Mouse (Mus musculus): ENCODE results near the gene Nipbl.
A peak's percentile ranks its signal among the peaks of the same experiment; 100 is the strongest.

Nipbl gene

DNA sequence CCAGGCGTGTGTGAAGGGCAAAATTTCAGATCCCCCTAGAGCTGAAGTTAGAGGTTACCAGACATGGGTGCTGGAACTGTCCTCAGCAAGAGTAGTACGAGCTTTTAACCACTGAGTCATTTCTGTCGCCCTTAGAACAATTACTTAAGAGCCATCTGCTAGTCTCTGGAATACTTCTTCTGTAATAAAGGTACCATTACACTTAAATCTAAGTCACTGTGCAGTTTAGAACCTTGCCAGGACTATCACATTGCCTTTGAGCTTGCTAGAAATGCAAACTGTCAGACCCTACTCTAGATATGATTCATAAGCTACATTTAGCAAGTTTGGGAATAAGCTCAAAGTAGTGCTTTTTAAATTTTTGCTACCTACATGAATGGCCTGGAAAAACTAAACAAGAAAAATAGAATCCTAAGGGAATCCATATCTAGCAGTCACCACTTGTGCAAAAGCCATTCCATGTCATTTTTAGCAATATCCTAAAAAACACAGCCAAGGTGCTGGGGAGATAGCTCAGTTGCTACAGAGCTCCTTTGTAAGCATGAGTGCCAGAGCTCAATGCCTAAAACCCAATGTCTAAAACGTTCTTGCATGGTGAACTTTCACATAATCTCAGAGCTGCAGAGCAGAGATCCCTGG is 27.6 kb downstream of the Nipbl start:
- no peak for DNase-seq (ENCODE audit: low spot score in 2 of 2)

DNA sequence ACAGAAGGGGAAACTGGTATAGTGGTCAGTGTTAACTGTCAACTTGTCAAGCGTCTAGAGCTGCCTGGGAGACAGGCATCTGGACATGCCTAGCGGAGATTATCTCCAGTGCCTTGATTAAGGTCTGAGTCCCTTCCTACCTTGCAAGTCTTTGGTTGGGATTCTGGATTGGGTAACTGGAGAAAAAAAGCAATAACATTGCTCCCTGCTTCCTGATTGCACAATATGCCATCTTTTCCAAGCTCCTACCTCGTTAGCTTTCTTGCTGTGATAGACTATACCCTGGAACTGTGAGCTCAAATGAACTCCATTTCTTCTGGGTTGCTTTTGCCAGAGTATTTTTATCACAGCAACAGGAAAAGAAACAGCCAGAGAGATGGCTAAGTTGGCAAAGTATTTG is 30.9 kb downstream of the Nipbl start:
- no peak for DNase-seq (ENCODE audit: low spot score in 2 of 2)

DNA sequence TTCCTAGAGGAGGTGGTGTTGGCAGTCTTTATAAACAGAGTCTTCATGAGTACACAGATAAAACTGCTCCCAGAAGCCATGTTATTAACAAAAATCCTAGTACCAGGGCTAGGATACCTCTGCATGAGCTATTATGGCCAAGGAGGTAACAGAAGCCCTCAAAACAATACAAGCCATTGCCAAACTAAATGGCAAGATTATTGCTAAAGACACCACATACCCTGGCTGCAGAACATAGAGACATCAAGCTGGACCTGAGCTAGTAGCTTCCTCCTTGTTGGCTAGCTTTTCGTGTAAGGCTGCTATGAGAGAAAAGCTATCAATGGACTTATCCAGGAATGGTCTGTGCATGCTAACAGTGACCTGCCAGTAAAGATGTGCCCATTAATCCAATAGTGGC is 32.4 kb downstream of the Nipbl start:
- DNase-seq (ENCODE audit: low spot score in 2 of 2): no peak

DNA sequence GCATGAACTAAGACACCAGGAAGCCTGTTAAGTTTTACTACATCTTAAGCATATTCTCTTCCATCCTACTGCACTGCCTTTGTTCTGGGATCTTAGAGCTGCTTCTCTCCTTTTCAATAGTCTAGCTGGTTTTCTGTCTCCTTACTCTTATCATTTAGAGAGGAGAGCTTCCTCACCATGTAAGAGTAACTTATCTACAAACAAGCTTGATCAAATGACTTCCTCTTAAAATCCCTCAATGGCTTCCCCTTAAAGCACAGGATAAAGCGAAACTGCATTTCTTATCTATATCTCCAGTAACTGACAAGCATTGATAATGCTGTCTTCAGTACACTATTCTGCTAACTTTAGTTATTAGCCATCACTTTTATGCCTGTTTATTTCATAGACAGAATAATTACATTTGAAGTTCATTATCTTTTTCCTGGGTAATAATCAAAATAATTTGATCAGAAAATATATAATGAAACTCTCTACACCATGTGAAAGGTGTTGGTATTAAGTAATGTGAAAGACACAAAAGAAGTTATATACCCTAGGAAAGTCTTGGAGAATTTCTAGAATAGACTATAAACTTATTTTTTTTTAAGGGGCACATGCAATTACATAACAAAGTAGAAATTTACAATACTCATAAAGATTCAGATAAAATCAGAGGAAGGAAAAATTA is 33.0 kb downstream of the Nipbl start:
- no peak for DNase-seq (ENCODE audit: low spot score in 2 of 2)

DNA sequence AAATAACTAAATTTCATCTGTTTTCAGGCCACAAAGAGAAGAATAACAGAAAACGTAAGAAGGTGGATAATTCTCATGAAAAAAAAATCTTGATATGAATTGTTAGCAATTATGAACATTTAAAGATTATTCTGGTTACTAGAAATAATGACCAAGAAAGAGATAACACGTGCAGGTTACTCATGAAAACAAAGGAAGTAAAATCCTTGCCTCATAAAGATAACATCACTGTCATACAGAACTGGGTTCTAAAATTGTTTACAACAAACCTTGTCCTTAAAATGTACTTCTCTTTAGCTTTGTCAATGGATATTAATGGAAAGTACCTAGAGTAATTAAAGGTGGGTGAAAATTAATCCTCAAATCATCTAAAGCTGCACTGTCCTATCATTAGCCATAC is 37.2 kb downstream of the Nipbl start:
- DNase-seq (ENCODE audit: low spot score in 2 of 2): no peak

DNA sequence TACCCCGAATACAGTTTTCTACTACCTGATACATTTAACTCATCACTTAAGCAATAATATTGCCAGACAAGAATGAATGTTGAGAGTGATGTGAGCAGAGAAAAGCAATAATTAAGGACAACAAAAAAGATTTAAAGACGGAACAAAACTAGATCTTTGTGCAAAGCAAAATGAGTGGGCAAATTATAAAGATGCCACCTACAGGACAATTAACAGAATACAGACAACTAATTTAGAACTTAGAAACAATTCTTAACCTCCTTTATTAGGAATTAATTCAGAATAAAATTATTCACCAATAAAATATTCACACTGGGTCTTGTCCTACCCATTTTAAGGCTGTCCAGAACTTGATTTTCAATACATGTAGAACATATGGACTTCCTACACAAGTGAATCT is 38.0 kb downstream of the Nipbl start:
- DNase-seq (ENCODE audit: low spot score in 2 of 2): no peak

DNA sequence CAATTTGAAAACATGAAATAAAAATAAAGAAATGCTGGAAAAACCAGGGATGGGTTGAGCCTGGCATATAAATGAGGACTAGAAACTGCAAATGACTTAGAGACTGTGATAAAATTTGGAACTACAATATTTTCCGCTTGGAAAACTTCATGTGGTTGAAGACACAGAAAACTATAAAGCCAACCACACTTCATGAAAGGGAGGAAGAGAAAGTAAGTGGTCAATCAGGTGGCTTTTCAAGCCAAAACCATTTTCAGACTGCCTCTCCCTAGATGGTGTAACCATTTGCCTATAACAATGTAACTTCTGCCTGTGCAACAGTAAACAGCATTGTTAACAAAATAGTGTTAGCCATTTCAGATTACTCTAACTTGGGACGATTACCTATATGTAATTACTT is 41.7 kb downstream of the Nipbl start:
- no peak for DNase-seq (ENCODE audit: low spot score in 2 of 2)

DNA sequence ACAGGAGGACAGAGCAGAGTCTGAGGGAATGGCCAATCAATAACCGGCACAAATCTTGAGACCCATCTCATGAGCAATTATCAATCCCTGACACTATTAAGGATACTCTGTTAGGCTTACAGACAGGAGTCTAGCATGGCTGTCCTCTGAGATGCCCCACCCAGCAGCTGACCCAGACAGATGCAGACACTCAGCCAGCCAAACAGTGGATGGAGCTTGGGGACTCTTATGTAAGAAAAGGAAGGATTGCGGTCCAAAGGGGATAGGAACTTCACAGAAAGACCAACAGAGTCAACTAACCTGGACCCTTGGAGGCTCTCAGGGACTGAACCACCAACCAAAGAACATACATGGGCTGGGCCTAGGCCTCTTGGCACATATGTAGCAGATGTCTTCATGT is 42.7 kb downstream of the Nipbl start:
- peak; percentile 36 to 54 for DNase-seq (ENCODE audit: low spot score in 2 of 2)

DNA sequence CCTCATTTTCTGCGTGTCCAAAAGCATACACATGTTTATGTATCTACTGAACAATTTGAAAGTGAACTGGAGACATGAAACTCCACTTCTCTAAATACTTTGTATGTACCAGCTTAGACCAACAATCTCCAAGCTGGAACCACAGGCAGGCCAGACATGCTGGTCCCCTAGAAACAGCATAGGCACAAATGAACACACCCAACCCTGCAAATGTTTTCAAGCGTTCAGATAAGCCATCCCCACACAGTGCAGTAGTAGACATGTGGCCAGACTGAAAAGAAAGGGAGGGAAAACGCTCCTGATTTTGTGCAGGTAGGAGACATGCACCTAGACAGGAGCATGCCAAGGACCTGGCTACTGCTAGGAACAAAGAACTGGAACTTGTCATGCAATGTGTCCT is 52.5 kb downstream of the Nipbl start:
- DNase-seq (ENCODE audit: low spot score in 2 of 2): no peak

DNA sequence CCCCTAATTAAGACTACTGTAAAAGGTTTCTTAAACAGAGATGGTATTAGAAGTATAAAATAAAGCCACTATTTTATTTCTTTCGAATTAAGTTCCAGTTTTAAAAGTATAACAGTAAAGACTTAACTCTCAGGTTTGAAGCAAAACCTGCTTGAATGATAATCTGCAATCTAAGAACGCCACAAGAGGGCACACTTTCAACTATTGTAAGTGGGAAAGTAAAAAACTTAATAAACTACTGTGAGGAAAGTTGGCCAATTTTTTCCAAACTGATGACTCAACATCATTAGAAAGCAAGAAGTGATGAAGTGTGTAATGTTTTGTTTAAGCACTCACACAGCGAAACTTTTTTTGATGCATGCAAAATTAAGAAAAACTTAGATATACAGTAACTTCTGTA is 62.0 kb downstream of the Nipbl start:
- DNase-seq (ENCODE audit: low spot score in 2 of 2): peak; percentile 18 to 56

DNA sequence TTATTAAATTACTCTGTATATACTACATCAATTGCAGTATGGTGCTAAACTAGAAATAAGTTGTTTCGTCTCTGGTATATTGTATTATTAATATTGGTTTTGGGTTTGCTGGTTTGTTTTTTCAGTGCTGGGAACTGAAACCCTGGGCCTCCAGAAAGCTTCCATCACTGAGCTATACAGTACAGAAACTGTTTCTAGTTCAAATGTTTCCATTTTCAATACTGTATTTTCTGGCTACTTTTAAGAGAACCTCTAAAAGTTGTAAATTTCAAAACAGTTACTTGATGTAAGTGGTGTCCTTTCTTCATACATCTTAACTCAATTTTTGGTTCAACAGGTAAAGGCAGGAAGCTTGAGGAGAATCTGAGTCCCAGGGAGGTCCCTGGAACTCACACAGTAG is 68.6 kb downstream of the Nipbl start:
- DNase-seq (ENCODE audit: low spot score in 2 of 2): no peak

DNA sequence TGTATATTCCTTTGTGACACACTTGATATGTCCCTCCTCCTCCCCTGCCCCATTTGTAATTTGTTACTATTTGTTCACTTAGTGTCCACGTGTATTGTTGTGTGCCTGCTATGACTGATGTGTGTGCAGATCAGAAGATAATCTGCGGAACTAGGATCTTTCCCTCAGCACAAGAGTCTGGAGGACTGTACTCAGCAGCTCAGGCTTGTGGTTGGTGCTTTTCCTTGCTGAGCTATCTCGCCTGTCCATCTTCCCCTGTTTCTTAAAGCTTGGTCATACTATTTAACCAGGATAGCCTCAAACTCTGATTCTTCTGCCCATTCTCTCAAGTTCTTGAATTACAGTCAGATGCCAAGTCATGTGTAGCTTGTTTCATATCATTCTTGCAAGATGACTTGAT is 69.5 kb downstream of the Nipbl start:
- no peak for DNase-seq (ENCODE audit: low spot score in 2 of 2)

DNA sequence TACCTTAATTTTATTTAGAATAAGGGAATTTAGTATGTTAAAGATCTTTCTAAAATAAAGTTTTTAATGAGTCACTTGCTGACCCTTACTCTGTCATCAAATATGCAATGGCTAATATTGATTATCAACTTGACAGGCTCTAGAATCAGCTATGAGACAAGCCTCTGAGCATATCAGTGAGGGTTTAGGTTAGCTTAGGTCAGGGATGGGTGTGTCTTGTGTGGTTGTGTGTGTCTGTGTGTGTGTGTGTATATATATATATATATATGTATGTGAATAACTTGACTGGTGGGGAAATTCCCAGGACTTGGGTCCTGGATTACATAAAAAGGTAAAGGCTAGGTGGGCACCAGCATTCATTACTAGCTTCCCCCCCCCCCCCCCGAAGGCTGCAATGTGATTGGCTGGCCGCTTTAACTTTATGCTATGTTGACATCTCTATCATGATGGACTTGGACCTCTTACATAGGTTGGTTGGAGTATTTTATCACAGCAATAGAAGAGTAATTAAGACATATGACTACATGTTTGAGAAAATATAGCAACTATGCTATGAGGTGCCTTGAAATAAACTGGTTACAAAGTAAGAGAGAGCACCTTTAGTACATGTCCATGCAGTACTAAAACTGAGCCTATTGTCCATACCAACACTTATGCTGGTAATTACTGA is 97.0 kb downstream of the Nipbl start:
- DNase-seq (ENCODE audit: low spot score in 2 of 2): no peak

DNA sequence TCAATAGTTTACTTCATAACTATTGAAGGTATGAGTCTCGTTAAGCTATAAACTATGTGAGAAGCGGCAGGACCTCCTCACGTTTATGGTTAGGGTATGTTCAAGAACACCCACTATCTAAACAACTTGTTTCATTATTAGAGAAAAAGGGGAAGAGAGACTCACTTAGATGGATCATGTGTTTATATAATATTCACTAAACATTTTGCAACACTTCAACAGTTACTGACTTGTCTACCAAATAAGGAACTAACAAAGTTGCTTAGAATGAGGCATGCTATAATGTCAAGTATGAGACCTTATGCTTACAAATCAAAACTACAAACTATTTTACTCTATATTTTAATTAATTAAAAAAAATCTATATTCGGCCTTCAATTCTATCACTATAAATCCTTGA is 103.7 kb downstream of the Nipbl start:
- no peak for DNase-seq (ENCODE audit: low spot score in 2 of 2)

DNA sequence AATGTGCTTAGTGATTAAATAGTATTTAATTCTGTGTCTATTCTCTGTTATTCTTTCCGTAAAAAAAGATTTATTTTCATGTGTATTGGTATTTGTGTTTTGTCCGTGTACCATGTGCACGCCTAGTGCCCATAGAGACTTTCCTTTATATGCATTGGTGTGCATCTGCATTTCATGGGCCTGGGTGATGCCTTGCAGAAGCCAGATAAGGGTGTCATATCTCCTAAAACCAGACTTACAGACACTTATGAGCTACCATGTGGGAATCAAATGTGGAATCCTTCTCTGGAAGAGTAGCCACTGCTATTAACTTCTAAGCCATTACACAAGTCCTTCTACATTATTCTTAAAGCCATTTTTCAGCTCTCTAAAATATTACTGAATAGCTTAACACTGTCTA is 112.7 kb downstream of the Nipbl start:
- DNase-seq (ENCODE audit: low spot score in 2 of 2): no peak

DNA sequence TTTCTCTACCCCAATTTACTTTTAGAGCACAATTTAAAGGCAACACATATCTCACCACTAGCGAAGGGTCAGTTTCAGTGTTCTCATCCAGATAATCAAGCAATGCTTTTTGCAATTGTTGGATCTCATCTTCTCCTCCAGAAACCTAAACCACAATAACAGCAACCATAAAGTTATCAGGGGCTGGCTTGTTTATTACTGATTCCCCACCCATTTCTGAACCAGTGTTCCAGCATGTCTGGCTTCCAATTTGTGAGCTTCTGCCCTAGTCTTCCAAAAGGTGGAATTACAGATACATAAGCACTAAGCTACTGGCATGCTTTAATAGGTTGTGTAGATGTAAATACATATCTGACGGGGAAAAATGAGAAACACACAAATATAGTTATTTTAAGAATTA is 118.6 kb downstream of the Nipbl start:
- no peak for DNase-seq (ENCODE audit: low spot score in 2 of 2)

DNA sequence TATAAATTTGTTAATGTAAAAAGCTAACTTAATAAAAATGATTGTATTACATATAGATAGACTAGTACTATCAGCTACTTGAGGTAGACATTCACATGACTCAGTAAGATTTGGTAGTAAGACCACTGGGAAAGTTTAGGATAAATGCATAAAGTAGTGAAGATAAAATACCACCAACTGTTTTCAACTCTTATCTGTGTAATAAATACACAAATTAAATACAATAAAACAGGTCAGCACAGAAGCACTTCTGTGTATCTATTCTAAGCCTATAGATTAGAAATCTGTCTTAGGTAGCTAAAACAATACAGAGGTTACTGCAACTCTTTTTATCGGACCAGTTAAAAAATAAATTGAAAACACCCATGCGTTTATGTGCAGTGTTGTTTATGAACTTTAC is 119.4 kb downstream of the Nipbl start:
- no peak for DNase-seq (ENCODE audit: low spot score in 2 of 2)

DNA sequence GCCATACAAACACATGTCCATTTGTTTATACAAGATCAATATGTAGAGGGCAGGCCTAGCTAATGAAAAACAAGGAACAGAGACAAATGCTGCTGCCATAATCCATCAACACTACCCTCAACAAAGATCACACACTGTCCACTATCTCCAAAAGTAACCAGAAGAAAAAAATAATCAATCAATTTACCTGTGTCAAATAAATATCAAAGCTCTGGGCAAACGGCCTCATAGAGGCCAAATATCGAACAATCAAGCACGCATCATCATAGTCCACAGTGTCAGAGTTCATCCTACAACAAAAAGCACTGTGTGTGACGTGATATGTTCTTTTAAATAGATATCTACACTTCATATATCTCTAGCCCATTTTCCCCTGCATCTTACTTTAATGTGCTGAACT is 120.2 kb downstream of the Nipbl start:
- DNase-seq (ENCODE audit: low spot score in 2 of 2): no peak

DNA sequence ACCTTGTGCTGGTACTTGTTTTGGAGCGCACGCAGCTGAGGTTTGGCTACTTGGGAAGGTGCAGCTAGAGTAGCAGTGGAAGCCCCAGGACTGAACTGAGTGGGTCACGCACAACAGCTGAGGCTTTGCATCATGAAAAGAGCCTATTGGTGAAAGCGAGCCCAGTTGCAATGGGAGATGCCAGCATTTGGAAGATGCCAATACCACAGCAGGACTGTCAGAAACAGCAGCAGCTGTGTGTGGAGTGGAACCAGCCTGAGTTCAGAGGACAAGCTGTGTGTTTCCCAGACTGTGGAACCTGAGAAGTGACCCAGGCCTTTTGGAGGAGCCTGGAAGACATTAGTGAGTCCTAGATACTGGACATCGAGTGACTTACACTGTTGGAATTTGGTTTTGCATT is 122.8 kb downstream of the Nipbl start:
- no peak for DNase-seq (ENCODE audit: low spot score in 2 of 2)

DNA sequence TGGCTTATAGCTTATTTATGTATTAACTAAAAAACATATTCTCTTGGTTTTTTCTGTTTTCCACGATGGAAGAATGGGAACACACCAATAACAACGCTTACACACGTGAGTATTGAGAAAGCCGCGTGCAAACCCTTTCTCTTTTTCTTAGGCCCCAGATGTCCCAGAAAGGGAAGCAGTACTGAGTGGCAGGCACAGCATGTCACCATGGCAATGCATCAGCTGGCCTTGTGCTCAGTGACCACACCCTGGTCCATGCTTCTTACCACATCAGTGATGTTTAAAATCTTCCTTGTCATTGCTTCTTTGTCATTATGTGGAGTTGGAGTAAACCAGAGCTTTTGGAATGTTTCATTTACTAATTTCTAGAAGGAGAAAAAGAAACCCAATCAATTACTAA is 125.1 kb downstream of the Nipbl start:
- no peak for DNase-seq (ENCODE audit: low spot score in 2 of 2)

DNA sequence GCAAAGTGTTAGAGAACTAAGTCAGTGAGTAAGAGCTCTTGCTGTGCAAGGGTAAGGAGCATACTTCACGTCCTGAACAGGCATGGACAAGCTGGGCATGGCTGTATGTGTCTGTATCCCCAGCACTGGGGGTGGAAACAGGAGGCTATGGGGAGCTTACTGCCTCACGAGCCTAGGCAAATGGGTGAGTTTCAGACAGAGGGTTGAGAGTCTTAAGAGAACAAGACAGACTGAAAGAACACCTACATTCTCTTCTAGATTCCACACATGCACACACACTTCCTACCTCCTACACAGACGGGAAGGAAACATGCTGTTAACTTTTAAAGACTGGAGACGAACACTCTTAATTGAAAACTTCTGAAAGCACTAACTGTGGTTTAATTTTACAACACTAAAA is 126.9 kb downstream of the Nipbl start:
- no peak for DNase-seq (ENCODE audit: low spot score in 2 of 2)

DNA sequence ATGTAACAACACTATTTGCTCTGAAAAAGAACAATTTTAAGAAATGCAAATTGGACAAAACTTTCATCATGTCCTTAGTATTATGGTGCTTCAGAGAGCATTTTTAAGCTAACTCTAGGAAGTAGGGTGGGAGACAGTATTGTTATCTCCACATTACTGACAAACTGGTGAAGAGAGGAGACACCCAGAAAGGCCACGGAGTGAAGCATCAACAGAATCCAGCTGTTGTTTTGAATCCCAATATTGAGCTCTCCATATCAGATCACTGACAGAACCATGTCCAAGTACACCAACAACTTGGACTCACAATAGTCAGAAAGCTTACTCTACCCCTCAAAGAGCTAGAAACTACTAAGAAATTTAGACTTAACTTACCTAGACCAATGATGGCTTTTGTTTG is 138.8 kb downstream of the Nipbl start:
- no peak for DNase-seq (ENCODE audit: low spot score in 2 of 2)

DNA sequence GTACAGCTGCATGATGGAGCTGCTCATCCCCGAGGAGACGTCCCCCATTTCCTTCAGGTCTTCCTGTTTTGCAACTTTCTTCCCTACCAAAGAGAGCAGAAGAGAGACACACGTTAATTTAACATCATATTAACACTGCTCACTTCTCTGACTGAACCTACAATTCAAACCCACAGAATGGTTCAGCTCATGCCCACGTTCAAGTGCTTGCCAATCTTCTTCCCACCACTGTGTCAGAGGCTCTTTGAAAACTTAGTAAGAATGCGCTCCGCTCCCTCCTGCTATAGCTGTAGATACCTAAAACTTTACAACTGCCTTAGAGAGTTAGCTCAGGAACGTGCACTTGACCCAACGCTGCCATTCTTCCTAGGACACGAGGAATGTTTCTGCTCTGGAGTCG is 141.3 kb downstream of the Nipbl start:
- no peak for DNase-seq (ENCODE audit: low spot score in 2 of 2)

DNA sequence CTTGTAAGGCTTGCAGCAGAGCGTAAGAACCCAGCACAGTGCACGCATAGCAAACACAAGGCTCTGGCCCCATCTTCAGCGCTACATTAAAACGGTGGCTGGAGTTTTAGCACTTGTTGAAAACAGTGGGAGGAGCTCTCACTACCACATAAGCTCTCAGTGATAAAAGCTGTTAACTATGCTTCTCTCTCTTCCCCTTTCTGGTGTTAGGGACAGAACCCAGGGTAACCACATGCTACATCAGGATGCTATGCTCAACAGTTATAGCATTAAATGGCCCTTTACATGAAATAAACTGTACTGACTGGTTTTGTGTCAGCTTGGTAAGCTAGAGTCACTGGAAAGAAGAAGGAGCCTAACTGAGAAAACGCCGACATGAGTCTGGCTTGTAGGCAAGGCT is 150.1 kb downstream of the Nipbl start:
- no peak for DNase-seq (ENCODE audit: low spot score in 2 of 2)
